Mouse (Mus musculus): ENCODE measurements around the gene 1700011L22Rik.

The 1700011L22Rik gene

GRCm38 (mm10) chr8:79248470-79248869 is at the start of gene 1700011L22Rik:
Gene 1700011L22Rik, minus strand, starts transcription at chr8:79248570.
- DNase-seq (ENCODE audit: low spot score): no peak

GRCm38 (mm10) chr8:79297763-79298162 is 49.4 kb upstream of the 1700011L22Rik start:
- peak; percentile 57 for DNase-seq (ENCODE audit: low spot score)

GRCm38 (mm10) chr8:79295276-79296105 is 47.1 kb upstream of the 1700011L22Rik start:
- no peak for DNase-seq (ENCODE audit: low spot score)

GRCm38 (mm10) chr8:79294610-79295275 is 46.4 kb upstream of the 1700011L22Rik start, which contains the start of gene Mmaa:
Gene Mmaa, minus strand, starts transcription at chr8:79294937.
- DNase-seq (ENCODE audit: low spot score): peak; percentile 95

- DNase-seq (ENCODE audit: low spot score): no peak
These were observed 45.5 kb upstream of the 1700011L22Rik start for GRCm38 (mm10) chr8:79293841-79294240.

- DNase-seq (ENCODE audit: low spot score): no peak
These were observed 44.4 kb upstream of the 1700011L22Rik start for GRCm38 (mm10) chr8:79292712-79293264.

- no peak for DNase-seq (ENCODE audit: low spot score)
These were observed 41.2 kb upstream of the 1700011L22Rik start for GRCm38 (mm10) chr8:79289592-79289991.

GRCm38 (mm10) chr8:79288681-79289080 is 40.3 kb upstream of the 1700011L22Rik start:
- no peak for DNase-seq (ENCODE audit: low spot score)

GRCm38 (mm10) chr8:79288250-79288649 is 39.9 kb upstream of the 1700011L22Rik start:
- DNase-seq (ENCODE audit: low spot score): no peak

- DNase-seq (ENCODE audit: low spot score): no peak
These were observed 38.1 kb upstream of the 1700011L22Rik start for GRCm38 (mm10) chr8:79286424-79286823.

GRCm38 (mm10) chr8:79284626-79285025 is 36.3 kb upstream of the 1700011L22Rik start:
- DNase-seq (ENCODE audit: low spot score): no peak

- no peak for DNase-seq (ENCODE audit: low spot score)
These were observed 33.1 kb upstream of the 1700011L22Rik start for GRCm38 (mm10) chr8:79281376-79281890.

GRCm38 (mm10) chr8:79277264-79277870 is 29.0 kb upstream of the 1700011L22Rik start:
- no peak for DNase-seq (ENCODE audit: low spot score)

- DNase-seq (ENCODE audit: low spot score): no peak
These were observed 26.6 kb upstream of the 1700011L22Rik start for GRCm38 (mm10) chr8:79274940-79275339.

- DNase-seq (ENCODE audit: low spot score): no peak
These were observed 25.4 kb upstream of the 1700011L22Rik start for GRCm38 (mm10) chr8:79273776-79274175.

GRCm38 (mm10) chr8:79272676-79273075 is 24.3 kb upstream of the 1700011L22Rik start:
- no peak for DNase-seq (ENCODE audit: low spot score)

- DNase-seq (ENCODE audit: low spot score): no peak
These were observed 20.6 kb upstream of the 1700011L22Rik start for GRCm38 (mm10) chr8:79268921-79269320.

- DNase-seq (ENCODE audit: low spot score): no peak
These were observed 13.6 kb upstream of the 1700011L22Rik start for GRCm38 (mm10) chr8:79261920-79262319.

GRCm38 (mm10) chr8:79256076-79256705 is 7.8 kb upstream of the 1700011L22Rik start:
- no peak for DNase-seq (ENCODE audit: low spot score)

GRCm38 (mm10) chr8:79253742-79254141 is 5.4 kb upstream of the 1700011L22Rik start:
- no peak for DNase-seq (ENCODE audit: low spot score)

- DNase-seq (ENCODE audit: low spot score): no peak
These were observed 4.9 kb downstream of the 1700011L22Rik start for GRCm38 (mm10) chr8:79243422-79243821.

GRCm38 (mm10) chr8:79239996-79240395 is 8.4 kb downstream of the 1700011L22Rik start:
- DNase-seq (ENCODE audit: low spot score): no peak

Data from ovary, postnatal 14 days (tissue).